Mouse (Mus musculus): ENCODE measurements around the gene Gm49510.

DNA sequence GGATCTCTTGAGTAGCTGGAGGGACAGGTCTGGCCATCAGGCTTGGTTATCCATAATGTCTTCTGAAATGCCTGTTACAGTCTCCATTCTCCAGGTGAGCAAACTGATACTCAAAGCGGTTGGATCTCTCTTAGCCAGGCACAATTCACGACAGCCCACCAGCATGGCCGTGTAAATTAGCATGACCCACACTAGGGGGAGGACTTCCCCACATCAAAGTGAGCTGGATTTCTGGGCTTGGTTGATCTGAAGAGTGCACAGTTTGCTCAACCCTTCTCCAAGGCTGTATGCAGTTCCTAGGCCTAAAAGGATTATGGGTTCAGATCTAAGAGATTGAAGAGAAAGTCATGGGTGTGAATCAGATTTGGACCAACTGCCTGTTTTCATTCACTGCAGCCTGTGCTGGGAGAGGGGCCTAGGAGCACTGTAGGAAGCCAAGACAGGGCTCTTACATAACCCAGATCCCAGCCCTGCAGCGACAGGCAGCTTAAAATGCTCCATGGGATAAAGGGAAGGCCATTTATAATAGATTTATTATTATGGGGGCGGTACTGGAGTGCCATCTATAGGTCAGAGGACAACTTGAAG, 27.4 kb upstream of the Gm49510 start:
- TF ChIP-seq EP300 (IDR thresholded peaks at IDR 0.05; ENCODE audit: insufficient read depth, low read depth, low read length): no peak
- TF ChIP-seq CTCF (IDR thresholded peaks at IDR 0.05; ENCODE audit: low read depth, low read length): no peak
- TF ChIP-seq POLR2A (IDR thresholded peaks at IDR 0.05; ENCODE audit: insufficient read depth, low read length): no peak

All from ES-Bruce4 (cell line).